Mouse (Mus musculus) embryonic facial prominence, embryonic 12.5 days (tissue): Measurements from ENCODE around the gene Maml3. TPM values are rescaled to one million over a fixed set of nuclear protein-coding genes. Genes with fewer than 3 reads are reported as not detected.

Experiments used
- ATAC-seq: fragments of 200-750 bp; cut with Nextera tagmentation; 2 replicates; pipeline ENCODE4 v1.8.0; 2017; ENCODE audit not compliant: insufficient number of reproducible peaks, insufficient read depth, low FRiP score, low TSS enrichment
- H3K27ac ChIP-seq: fragments of 300-500 bp; sonication (generic); 2 replicates; pipeline ENCODE4 v1.5.1; 2016; ENCODE audit warnings: mild to moderate bottlenecking
- H3K27me3 ChIP-seq: fragments of 300-500 bp; sonication (generic); 2 replicates; pipeline ENCODE4 v1.6.1; 2016; ENCODE audit warnings: mild to moderate bottlenecking, moderate library complexity
- H3K36me3 ChIP-seq: fragments of 300-500 bp; sonication (generic); 2 replicates; pipeline ENCODE4 v1.6.1; 2016; ENCODE audit warnings: mild to moderate bottlenecking
- H3K4me1 ChIP-seq: fragments of 300-500 bp; sonication (generic); 2 replicates; pipeline ENCODE4 v1.6.1; 2016
- H3K4me2 ChIP-seq: fragments of 300-500 bp; sonication (generic); replicated peaks from 2 replicates; pipeline ENCODE4 v1.6.1; 2016; ENCODE audit warnings: mild to moderate bottlenecking, moderate library complexity
- H3K4me3 ChIP-seq: fragments of 300-500 bp; sonication (generic); 2 replicates; pipeline ENCODE4 v1.5.1; 2016; ENCODE audit warnings: mild to moderate bottlenecking
- H3K9ac ChIP-seq: fragments of 300-500 bp; sonication (generic); 2 replicates; pipeline ENCODE4 v1.6.1; 2016; ENCODE audit warnings: mild to moderate bottlenecking, moderate library complexity
- H3K9me3 ChIP-seq: fragments of 300-500 bp; sonication (generic); 2 replicates; pipeline ENCODE4 v1.6.1; 2016; ENCODE audit warnings: mild to moderate bottlenecking, moderate library complexity
- WGBS: fragments of 180-500 bp; shearing (Covaris S2); methylation state at CpG from one replicate; pipeline ENCODE4 v1.1.7; 2016; 5-methylcytosine and 5-hydroxymethylcytosine counted together
- polyA plus RNA-seq: library from polyadenylated mRNA; unstranded; fragments of >200 nt; fragmentation: Nextera tagmentation; extraction: Ambion mirVana; gene quantifications from 2 replicates; pipeline ENCODE4 v1.2.1, GENCODE M21; 2016

The Maml3 gene
- polyA plus RNA-seq, 1 experiment from 2014 or later: 6.4 TPM

DNA sequence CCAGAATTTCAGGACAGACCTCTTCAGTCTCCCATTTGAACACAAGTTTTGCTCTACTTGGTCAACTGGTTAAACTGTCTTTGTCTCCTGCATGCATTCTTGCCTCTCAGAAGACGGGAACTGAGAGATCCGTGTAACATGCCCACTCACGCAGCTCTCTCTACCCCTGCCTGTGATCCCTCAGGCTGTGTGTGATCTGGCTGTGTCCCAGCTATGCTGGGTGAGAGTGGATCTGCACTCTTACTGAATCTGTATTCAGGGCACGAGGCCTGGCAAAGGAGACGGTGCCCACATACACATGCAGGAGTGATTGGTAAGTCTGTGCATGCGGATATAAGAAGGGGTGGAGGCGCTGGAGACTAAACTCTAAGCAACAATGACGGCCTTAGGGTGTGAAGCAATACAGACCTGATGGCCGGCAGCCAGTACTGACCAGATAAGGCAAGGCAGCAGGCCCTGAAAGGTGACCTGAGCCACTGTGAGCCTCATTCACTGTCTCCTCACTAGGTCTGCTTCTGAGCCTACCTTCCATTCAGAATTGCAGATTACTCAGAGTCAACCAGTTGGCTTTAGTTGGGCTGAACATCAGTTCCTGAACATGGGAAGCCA is 274.0 kb downstream of the Maml3 start:
- 90% methylated on average over 9 of the region's 9 CpGs for WGBS
- Histone ChIP-seq H3K4me2 (no peak overlapping the region), H3K4me3 (no peak overlapping the region), H3K27ac (no peak overlapping the region), H3K9ac (no peak overlapping the region), H3K4me1 (no peaks in the 10 kb centered on the region), H3K36me3 (no peaks in the 10 kb centered on the region), H3K9me3 (no peaks in the 10 kb centered on the region), H3K27me3 (no peaks in the 10 kb centered on the region)
- no peak for ATAC-seq

DNA sequence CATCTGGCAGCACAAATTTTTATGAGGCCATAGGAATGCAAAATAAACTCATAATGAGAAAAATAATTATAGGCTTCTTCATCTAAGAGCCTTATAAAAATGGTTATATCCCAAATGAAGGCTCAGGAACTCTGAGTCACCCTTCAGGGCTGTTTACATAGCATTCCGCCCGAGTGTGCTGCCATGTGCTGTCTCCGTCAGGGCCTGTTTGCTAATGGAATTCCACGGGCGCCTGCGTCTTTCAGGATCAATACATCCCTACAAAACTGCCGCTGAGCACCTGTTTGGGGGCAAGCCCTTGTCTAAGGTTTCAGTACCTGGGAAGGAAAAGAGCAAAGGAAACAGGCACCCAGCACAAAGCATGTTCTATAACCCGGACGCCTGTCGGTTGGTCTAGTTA is 279.3 kb downstream of the Maml3 start:
- no peaks in the 10 kb centered on the region for H3K4me1 ChIP-seq
- no peak overlapping the region for H3K4me2 ChIP-seq
- WGBS: 64% methylated on average over 10 of the region's 10 CpGs
- no peak overlapping the region for H3K9ac ChIP-seq
- no peak overlapping the region for H3K27ac ChIP-seq
- no peaks in the 10 kb centered on the region for H3K9me3 ChIP-seq
- ATAC-seq: no peak
- no peak overlapping the region for H3K4me3 ChIP-seq
- H3K27me3 ChIP-seq: no peaks in the 10 kb centered on the region
- no peaks in the 10 kb centered on the region for H3K36me3 ChIP-seq

DNA sequence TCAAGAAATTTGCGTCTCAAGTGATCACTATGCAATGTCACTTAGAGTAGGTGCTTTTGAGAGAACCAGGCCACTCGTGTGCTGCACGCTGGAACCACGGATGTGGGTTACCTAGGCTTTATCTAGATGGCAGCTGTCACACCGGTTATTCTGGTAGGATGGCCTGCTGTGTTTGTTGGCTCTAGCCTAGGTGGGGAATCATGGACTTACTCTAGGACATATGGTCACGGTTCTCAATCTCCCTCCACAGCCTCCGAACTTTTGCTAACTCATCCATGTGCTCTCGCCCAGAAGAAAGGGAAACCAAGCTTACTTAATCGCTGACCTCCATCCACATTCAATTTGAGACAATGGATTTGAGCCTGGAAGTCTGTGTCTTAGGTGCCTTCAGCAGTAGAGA is 280.4 kb downstream of the Maml3 start:
- no peak overlapping the region for H3K9ac ChIP-seq
- H3K4me2 ChIP-seq: no peak overlapping the region
- no peaks in the 10 kb centered on the region for H3K27me3 ChIP-seq
- H3K4me1 ChIP-seq: no peaks in the 10 kb centered on the region
- no peaks in the 10 kb centered on the region for H3K36me3 ChIP-seq
- no peak overlapping the region for H3K27ac ChIP-seq
- no peak for ATAC-seq
- no peaks in the 10 kb centered on the region for H3K9me3 ChIP-seq
- WGBS: 93% methylated on average over 9 of the region's 9 CpGs
- no peak overlapping the region for H3K4me3 ChIP-seq

DNA sequence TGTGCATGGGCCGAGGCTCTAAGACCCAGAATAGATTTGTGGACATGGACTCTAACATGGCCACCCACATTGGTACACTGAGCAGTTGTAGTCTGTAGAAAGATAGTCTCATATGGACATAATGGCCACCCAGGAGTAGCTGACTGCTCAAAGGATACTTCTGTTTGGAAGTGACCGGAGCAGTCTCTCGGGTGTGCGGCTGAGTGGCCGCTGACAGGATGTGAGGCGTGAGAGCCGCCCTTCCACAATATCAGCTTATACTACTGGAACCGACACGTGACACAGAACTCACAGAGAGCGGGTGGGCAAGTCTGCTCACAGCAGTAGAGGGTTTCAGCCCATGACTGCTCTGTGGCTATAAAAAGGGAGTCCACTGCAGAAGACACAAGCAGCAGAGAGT is 283.3 kb downstream of the Maml3 start:
- no peaks in the 10 kb centered on the region for H3K36me3 ChIP-seq
- no peaks in the 10 kb centered on the region for H3K9me3 ChIP-seq
- no peak overlapping the region for H3K9ac ChIP-seq
- WGBS: 76% methylated on average over 10 of the region's 10 CpGs
- no peaks in the 10 kb centered on the region for H3K27me3 ChIP-seq
- no peaks in the 10 kb centered on the region for H3K4me1 ChIP-seq
- H3K4me2 ChIP-seq: no peak overlapping the region
- no peak for ATAC-seq
- H3K27ac ChIP-seq: no peak overlapping the region
- no peak overlapping the region for H3K4me3 ChIP-seq

DNA sequence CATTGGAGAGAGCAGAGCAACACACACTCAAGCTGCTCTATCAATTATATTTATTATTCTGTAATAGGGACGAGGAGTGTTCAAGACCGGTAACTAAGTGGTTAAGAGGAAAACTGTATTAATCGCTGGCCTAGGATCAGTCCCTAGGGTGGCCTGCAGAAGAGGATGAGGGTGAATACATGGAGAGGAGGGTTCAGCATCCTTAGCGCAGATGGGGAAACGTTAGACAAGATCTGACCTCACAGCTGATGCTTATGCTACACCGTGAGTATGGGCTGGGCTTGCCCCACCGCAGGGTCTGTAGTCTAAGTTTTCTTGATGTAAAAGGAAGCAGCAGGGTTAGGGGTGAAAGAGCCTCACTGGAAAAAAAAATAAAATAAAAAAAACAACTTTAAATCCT is 285.8 kb downstream of the Maml3 start:
- Histone ChIP-seq H3K9ac (no peak overlapping the region), H3K4me2 (no peak overlapping the region), H3K9me3 (no peaks in the 10 kb centered on the region), H3K4me1 (no peaks in the 10 kb centered on the region), H3K27ac (no peak overlapping the region), H3K27me3 (no peaks in the 10 kb centered on the region), H3K4me3 (no peak overlapping the region), H3K36me3 (no peaks in the 10 kb centered on the region)
- WGBS: 67% methylated on average over 7 of the region's 7 CpGs
- ATAC-seq: no peak

DNA sequence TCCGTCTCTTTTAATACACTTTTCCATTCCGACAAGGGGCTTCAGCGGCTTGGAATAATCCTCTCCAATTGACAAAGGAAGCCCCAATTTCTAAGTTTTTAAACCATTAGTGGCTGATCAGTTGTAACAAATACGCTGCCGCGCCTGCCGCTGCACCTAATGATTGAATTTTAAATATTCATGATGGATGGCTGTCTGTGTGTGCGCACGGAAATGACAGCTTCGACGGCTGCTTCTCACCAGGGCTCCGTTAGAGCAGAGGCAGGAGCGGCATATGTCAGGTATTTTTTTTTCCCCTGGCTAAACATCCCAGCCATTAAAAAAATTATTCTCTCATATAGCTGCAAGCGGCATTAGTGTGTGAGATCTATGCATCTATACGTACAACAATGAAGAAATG is 287.0 kb downstream of the Maml3 start:
- 81% methylated on average over 15 of the region's 15 CpGs for WGBS
- Histone ChIP-seq H3K9ac (no peak overlapping the region), H3K4me2 (no peak overlapping the region), H3K27me3 (no peaks in the 10 kb centered on the region), H3K4me3 (no peak overlapping the region), H3K4me1 (no peaks in the 10 kb centered on the region), H3K27ac (no peak overlapping the region), H3K36me3 (no peaks in the 10 kb centered on the region), H3K9me3 (no peaks in the 10 kb centered on the region)
- ATAC-seq: no peak

DNA sequence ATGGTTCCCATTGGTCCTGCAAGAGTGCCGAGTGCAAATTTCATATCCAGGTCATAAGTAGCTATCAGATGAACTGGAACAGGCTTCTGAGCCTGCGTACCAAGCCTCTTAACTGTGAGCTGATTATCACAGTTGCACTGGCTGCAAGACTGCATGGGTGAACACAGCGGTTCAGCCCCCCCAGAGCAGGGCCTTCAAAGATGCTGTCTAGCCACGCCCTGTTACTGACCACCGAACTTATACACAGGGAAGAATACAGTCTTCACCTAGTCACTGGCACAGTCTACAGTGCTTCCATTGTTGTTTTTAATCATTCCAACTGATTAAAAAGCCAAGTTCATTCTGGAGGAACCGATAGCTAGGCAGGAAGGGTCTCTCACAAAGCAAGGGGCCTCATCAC is 287.5 kb downstream of the Maml3 start:
- Histone ChIP-seq H3K9me3 (no peaks in the 10 kb centered on the region), H3K27me3 (no peaks in the 10 kb centered on the region), H3K4me2 (no peak overlapping the region), H3K4me3 (no peak overlapping the region), H3K4me1 (no peaks in the 10 kb centered on the region), H3K27ac (no peak overlapping the region), H3K36me3 (no peaks in the 10 kb centered on the region), H3K9ac (no peak overlapping the region)
- WGBS: 86% methylated on average over 6 of the region's 6 CpGs
- ATAC-seq: no peak

DNA sequence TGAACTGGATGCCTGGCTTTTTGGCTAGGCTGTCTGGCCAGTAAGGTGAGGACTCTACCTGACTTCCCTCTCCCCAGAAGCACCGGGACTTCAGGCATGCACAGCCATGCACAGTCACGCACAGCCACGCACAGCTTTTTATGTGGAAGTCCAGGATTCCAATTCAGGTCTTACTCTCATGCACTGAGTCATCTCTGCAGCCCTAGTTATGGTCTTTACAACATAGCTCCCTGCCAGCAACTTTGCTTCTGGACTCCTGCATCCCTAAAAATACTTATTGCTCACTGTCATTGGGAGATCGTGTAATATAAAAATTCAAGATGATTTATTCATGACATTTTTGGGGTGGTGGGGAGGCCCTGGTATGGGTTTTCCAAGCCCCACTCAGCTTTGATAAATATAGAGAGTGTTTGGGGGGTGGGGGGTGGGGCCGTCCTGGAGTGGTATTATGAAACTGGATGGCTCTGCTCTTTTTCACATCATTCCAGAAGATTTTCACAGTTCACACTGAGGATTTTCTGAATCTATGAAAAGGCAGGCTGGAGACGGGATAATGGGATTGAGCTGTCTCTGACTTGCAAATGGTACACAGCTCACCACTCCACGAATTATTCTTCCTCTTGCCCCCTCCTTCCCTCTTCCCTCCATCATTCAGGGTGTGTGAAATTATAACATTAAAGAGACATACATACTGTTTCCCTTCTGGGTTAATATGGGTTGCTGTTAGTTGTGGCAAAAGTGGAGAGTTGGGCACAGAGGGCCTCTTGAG is 288.2 kb downstream of the Maml3 start:
- no peak for ATAC-seq
- WGBS: 73% methylated on average over 7 of the region's 7 CpGs
- H3K4me2 ChIP-seq: no peak overlapping the region
- no peaks in the 10 kb centered on the region for H3K4me1 ChIP-seq
- H3K9me3 ChIP-seq: no peaks in the 10 kb centered on the region
- H3K9ac ChIP-seq: no peak overlapping the region
- H3K4me3 ChIP-seq: no peak overlapping the region
- H3K27ac ChIP-seq: no peak overlapping the region
- H3K36me3 ChIP-seq: no peaks in the 10 kb centered on the region
- H3K27me3 ChIP-seq: no peaks in the 10 kb centered on the region

DNA sequence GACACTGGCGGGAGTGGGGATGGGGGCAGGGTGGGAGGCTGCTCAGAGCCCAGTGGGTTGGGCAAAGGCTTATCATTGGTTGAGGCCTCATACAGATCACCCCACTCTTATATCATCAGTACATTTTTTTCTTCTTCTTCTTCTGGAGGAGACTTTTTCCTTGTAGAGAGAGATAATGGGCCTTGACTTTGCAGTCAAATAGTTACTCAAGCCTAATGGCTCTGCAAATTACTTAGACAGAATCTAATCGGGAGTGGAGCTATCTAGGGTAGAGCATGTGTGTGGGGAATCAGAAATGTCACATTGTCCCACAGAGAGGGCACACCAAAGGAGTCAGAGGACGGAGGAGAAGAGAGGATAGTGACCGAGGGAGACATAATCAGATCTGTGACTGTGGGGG is 290.8 kb downstream of the Maml3 start:
- no peaks in the 10 kb centered on the region for H3K4me1 ChIP-seq
- WGBS: 90% methylated on average over 4 of the region's 4 CpGs
- H3K27me3 ChIP-seq: no peaks in the 10 kb centered on the region

DNA sequence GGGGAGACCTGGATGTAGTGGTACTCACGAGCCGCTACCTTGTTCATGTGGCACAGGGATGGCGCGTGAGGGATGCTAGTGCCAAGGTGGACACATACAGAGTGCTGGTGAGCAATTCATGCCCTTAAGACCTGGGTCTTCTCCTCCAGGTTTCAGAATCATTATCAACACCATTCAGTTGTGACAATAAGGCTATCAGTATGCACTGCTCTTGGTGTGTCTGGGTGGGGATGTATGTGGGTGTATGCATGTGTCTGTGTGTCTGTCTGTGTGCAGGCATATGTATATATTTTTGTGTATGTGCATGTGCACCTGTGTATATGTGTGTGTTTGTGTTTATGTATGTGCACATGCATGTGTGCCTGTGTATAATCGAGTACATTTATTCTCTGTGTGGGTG is 291.7 kb downstream of the Maml3 start:
- Histone ChIP-seq H3K9me3 (no peaks in the 10 kb centered on the region), H3K36me3 (no peaks in the 10 kb centered on the region), H3K4me3 (no peak overlapping the region), H3K27ac (no peak overlapping the region), H3K9ac (no peak overlapping the region), H3K4me1 (no peaks in the 10 kb centered on the region), H3K4me2 (no peak overlapping the region), H3K27me3 (no peaks in the 10 kb centered on the region)
- ATAC-seq: no peak
- 97% methylated on average over 5 of the region's 5 CpGs for WGBS

More for the DNA sequence above, 290.8 kb downstream of the Maml3 start:
- Histone ChIP-seq H3K36me3 (no peaks in the 10 kb centered on the region), H3K9me3 (no peaks in the 10 kb centered on the region), H3K4me3 (no peak overlapping the region), H3K9ac (no peak overlapping the region), H3K4me2 (no peak overlapping the region), H3K27ac (no peak overlapping the region)
- ATAC-seq: no peak

DNA sequence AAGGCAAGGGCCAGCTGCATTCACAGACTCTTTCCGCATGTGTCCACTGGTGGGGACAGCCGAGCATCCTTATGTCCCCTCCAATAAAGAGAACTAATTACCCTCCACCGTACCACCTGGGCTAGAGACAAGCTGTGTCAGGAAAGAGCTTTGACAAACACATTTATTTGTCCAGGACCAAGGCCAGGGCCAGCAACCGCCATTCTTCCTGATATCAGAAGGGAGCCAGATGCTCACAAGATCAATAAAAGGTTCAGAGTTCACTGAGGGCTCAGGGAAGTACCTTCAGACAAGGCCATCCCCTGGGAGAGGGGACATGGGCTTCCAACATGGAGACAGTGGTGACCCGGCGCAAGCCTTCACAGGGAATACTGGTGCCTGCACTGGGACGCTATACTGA is 294.1 kb downstream of the Maml3 start:
- Histone ChIP-seq H3K27ac (no peak overlapping the region), H3K4me1 (peaks cover 10% of the 10 kb centered on the region), H3K27me3 (no peaks in the 10 kb centered on the region), H3K9me3 (no peaks in the 10 kb centered on the region), H3K4me2 (no peak overlapping the region), H3K4me3 (no peak overlapping the region), H3K36me3 (no peaks in the 10 kb centered on the region), H3K9ac (no peak overlapping the region)
- no peak for ATAC-seq
- WGBS: 75% methylated on average over 7 of the region's 7 CpGs

DNA sequence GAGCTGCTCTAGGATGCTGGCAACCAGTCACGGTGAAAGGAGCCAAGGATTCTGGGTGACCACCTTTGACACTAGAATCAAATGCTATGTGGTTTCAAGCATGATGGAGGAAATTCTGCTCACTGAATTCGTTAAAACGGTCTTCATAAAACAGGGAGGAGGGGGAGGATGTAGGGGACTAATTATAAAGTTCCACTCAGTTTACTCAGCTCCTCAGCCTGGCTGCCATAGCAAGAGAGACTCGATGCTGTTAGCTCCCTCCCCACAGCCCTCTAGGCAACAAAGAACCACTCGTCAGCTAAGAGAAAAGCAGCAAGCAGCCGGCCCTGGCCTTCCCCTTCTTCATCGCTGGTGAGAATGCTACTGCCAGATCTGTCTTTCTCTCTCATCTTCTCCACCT is 295.1 kb downstream of the Maml3 start:
- ATAC-seq: no peak
- Histone ChIP-seq H3K36me3 (no peaks in the 10 kb centered on the region), H3K4me1 (peaks cover 17% of the 10 kb centered on the region), H3K27ac (no peak overlapping the region), H3K4me3 (no peak overlapping the region), H3K4me2 (no peak overlapping the region), H3K27me3 (no peaks in the 10 kb centered on the region), H3K9ac (no peak overlapping the region), H3K9me3 (no peaks in the 10 kb centered on the region)
- WGBS: 47% methylated on average over 7 of the region's 7 CpGs
